Mouse (Mus musculus): Measurements from ENCODE around the gene Rps15a. TPM values are rescaled to one million over a fixed set of nuclear protein-coding genes. Genes with fewer than 3 reads are reported as not detected.

Rps15a gene
- polyA plus RNA-seq, 1 experiment from 2014 or later = 486 TPM

DNA sequence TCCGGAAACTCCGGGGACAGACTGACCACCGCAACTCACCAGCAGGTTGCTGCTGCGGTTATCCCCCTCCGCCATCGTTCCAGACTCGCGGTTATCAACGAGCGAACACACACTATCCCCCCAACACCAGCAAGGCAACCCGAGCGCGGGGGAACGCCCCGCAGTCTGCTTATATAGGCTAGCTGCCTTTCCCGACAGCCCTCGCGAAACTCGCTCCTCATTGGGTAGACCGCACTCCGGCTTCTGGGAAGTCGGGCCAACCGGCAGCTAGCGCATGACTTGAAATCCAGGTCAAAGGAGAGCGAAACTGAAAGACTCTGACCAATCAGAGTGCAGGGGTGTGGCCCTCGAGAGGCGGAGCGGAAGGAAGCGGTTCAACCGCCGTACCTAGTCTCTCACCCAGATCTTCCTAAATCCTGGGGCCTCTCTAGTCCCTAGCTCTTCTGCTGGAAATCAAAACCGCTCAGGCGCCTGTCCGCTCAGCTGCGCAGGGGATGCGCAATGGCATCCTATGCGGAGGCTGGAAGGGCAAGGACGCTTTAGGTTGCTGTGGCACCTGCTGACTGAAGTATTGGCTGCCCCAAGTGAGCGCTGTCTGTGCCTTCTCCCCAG lies 13.5 kb upstream of the Rps15a start, which contains the start of gene Arl6ip1:
Arl6ip1 (minus strand) TSS at position 233 of the 612 bp plus-strand sequence.
- peaks cover 27% of the 10 kb centered on the region for H3K4me1 ChIP-seq (replicated peaks; ENCODE audit: control insufficient read depth, insufficient read depth, low read length)
- DNase-seq (ENCODE audit: low spot score) (peak; percentile 96), ATAC-seq (ENCODE audit: low FRiP score) (peak; percentile 98)
- H3K4me3 ChIP-seq (replicated peaks; ENCODE audit: low read length) = peak within 1 kb of the TSS; percentile 76
- H3K4me2 ChIP-seq (replicated peaks) = peak within 1 kb of the TSS; percentile 81
- H3K9ac ChIP-seq = peak within 1 kb of the TSS; percentile 79
- H3K27me3 ChIP-seq (ENCODE audit: control insufficient read depth, insufficient read depth, low read length) = no peaks in the 10 kb centered on the region
- no peaks in the 10 kb centered on the region for H3K9me3 ChIP-seq (ENCODE audit: control insufficient read depth, low read length)
- H3K36me3 ChIP-seq (replicated peaks; ENCODE audit: control insufficient read depth, insufficient read depth) = peaks cover 20% of the 10 kb centered on the region
- peak within 1 kb of the TSS; percentile 81 for H3K27ac ChIP-seq
- under 1% methylated on average over 39 of the region's 39 CpGs for WGBS

DNA sequence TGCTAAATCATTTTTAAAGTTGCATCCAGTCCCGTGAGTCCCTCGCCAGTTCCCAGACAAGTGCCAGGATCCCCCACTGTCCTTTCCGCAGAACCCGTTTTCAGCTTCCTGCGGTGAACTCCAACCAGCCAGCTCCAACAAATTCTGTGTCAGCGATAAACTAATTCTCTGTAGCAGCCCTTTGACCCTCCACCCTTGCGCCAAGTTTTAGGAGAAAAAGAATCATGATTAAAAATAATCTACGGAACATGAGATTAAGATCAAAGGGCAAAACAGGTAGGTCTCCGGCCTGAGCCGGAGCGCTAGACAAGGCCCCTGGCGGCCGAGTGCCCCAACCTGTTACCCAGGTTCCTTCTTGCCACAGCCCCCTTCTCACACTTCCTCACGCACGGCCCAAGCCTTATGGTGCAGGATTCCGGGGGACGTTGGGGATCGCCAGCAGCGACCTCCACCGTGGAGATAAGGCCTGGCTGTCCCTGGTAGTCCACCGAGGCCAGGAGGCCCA lies 13.0 kb upstream of the Rps15a start:
- peak overlapping the region; percentile 76 for H3K4me3 ChIP-seq (replicated peaks; ENCODE audit: low read length)
- ATAC-seq (ENCODE audit: low FRiP score) (peak; percentile 83), DNase-seq (ENCODE audit: low spot score) (no peak)
- H3K9me3 ChIP-seq (ENCODE audit: control insufficient read depth, low read length) = no peaks in the 10 kb centered on the region
- H3K27me3 ChIP-seq (ENCODE audit: control insufficient read depth, insufficient read depth, low read length) = no peaks in the 10 kb centered on the region
- peaks cover 23% of the 10 kb centered on the region for H3K36me3 ChIP-seq (replicated peaks; ENCODE audit: control insufficient read depth, insufficient read depth)
- H3K4me1 ChIP-seq (replicated peaks; ENCODE audit: control insufficient read depth, insufficient read depth, low read length) = peaks cover 27% of the 10 kb centered on the region
- peak overlapping the region; percentile 81 for H3K4me2 ChIP-seq (replicated peaks)
- WGBS = under 1% methylated on average over 21 of the region's 21 CpGs
- peak overlapping the region; percentile 81 for H3K27ac ChIP-seq
- peak overlapping the region; percentile 79 for H3K9ac ChIP-seq

GRCm38 (mm10) chr7:118126219-118126875 lies 10.4 kb upstream of the Rps15a start:
- Histone ChIP-seq H3K27ac (no peak overlapping the region), H3K4me1 (replicated peaks; ENCODE audit: control insufficient read depth, insufficient read depth, low read length) (peaks cover 27% of the 10 kb centered on the region), H3K27me3 (ENCODE audit: control insufficient read depth, insufficient read depth, low read length) (no peaks in the 10 kb centered on the region), H3K4me2 (replicated peaks) (peak overlapping the region; percentile 81; the same call in 1 of the 2 replicates), H3K36me3 (replicated peaks; ENCODE audit: control insufficient read depth, insufficient read depth) (peaks cover 43% of the 10 kb centered on the region), H3K4me3 (replicated peaks; ENCODE audit: low read length) (no peak overlapping the region), H3K9me3 (ENCODE audit: control insufficient read depth, low read length) (no peaks in the 10 kb centered on the region), H3K9ac (no peak overlapping the region)
- WGBS = 84% methylated on average over 11 of the region's 11 CpGs
- no peak for DNase-seq (ENCODE audit: low spot score)
- ATAC-seq (ENCODE audit: low FRiP score) = no peak

DNA sequence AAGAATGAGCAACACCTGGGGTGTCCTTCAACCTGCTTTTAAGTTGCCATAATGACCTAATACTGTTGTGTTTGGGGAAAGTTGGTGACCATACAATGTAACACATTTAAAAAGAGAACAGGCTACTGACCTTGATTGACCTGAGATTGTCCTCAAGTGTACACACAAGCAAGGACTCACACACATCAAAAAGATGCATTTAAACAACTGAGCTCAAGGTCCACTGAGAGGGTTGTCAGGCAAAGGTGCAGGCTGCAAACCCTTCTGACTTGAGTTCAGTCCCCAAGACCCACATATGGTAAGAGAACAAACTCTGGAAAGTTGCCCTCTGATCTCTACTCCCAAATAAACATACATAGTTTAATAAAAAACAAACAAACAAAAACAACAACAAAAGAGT lies 9.7 kb upstream of the Rps15a start:
- Histone ChIP-seq H3K27ac (no peak overlapping the region), H3K27me3 (ENCODE audit: control insufficient read depth, insufficient read depth, low read length) (no peaks in the 10 kb centered on the region), H3K9ac (no peak overlapping the region), H3K9me3 (ENCODE audit: control insufficient read depth, low read length) (no peaks in the 10 kb centered on the region), H3K4me1 (replicated peaks; ENCODE audit: control insufficient read depth, insufficient read depth, low read length) (peaks cover 27% of the 10 kb centered on the region), H3K36me3 (replicated peaks; ENCODE audit: control insufficient read depth, insufficient read depth) (peaks cover 47% of the 10 kb centered on the region), H3K4me2 (replicated peaks) (no peak overlapping the region), H3K4me3 (replicated peaks; ENCODE audit: low read length) (no peak overlapping the region)
- ATAC-seq (ENCODE audit: low FRiP score) = no peak
- no peak for DNase-seq (ENCODE audit: low spot score)

DNA sequence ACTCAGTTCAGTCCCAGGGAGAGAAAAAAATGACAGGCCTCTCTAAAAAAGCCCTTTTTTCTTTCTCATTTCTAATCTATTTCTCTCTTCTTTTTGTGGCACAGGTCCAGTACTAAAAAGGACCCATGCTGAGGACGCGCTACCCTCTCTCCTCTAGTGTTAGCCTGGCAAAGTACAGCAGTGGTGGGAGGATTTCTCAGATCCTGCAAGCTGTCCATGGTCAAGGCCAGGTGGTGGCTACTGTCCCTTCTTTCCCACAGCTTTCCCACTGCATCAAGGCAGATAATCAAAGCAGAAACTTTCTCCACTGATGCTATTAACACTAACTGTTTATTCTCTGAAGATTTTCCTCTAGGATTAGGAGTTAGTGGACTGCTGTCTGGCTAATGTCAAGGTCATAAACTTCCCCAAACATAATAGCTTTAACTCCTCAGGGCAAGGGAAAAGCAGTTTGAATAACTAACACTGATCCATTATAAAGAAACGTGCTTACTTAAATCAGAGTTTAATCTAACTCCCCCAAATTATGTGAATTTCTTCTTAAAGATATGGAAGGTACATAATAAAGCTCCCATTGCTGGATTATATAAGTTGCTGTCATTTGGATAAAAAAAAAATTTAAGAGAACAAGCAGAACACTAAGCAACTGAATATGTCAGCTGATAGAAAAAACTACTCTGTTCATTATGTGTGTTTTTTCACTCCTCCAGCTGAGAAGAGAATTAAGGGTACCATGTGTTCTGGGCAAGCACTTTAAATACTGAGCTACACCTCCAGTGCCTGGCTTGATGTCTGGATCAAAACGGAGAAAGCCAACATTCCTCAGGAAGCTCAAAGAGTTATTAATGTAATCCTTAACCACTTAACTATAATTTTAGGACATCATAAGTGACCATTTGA lies 7.8 kb upstream of the Rps15a start:
- WGBS = 91% methylated on average over 4 of the region's 4 CpGs

GRCm38 (mm10) chr7:118122235-118122634 lies 6.2 kb upstream of the Rps15a start:
- Histone ChIP-seq H3K36me3 (replicated peaks; ENCODE audit: control insufficient read depth, insufficient read depth) (peaks cover 78% of the 10 kb centered on the region), H3K27me3 (ENCODE audit: control insufficient read depth, insufficient read depth, low read length) (no peaks in the 10 kb centered on the region), H3K4me2 (replicated peaks) (no peak overlapping the region), H3K4me1 (replicated peaks; ENCODE audit: control insufficient read depth, insufficient read depth, low read length) (peaks cover 8% of the 10 kb centered on the region; the same call in 1 of the 2 replicates), H3K4me3 (replicated peaks; ENCODE audit: low read length) (no peak overlapping the region), H3K9ac (no peak overlapping the region), H3K9me3 (ENCODE audit: control insufficient read depth, low read length) (no peaks in the 10 kb centered on the region), H3K27ac (no peak overlapping the region)
- 95% methylated on average over 7 of the region's 7 CpGs for whole genome bisulfite sequencing
- DNase-seq (ENCODE audit: low spot score) (no peak), ATAC-seq (ENCODE audit: low FRiP score) (no peak)

More for the DNA sequence above, 7.8 kb upstream of the Rps15a start:
- Histone ChIP-seq H3K4me1 (replicated peaks; ENCODE audit: control insufficient read depth, insufficient read depth, low read length) (peaks cover 22% of the 10 kb centered on the region), H3K9ac (no peak overlapping the region), H3K4me2 (replicated peaks) (no peak overlapping the region), H3K9me3 (ENCODE audit: control insufficient read depth, low read length) (no peaks in the 10 kb centered on the region), H3K36me3 (replicated peaks; ENCODE audit: control insufficient read depth, insufficient read depth) (peaks cover 67% of the 10 kb centered on the region), H3K27me3 (ENCODE audit: control insufficient read depth, insufficient read depth, low read length) (no peaks in the 10 kb centered on the region), H3K27ac (no peak overlapping the region), H3K4me3 (replicated peaks; ENCODE audit: low read length) (no peak overlapping the region)
- no peak for ATAC-seq (ENCODE audit: low FRiP score)
- no peak for DNase-seq (ENCODE audit: low spot score)

DNA sequence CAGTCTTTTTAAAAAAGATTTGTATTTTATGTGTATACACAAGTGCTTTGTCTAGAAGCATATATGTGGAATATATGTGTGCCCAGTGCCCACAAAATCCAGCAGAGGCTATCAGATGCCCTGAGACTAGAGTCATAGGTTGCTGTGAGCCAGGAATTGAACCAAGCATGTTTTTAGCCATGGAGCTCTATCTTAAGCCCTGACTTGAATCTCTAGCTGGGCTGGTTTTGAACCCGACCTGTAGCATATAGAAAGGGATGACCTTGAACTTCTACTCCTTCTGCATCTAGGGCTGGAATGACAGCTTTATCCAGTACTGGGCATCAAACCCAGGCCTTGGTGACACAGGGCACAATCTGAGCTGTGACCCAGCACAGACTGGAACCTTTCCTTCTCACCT lies 4.7 kb upstream of the Rps15a start:
- Histone ChIP-seq H3K4me1 (replicated peaks; ENCODE audit: control insufficient read depth, insufficient read depth, low read length) (no peaks in the 10 kb centered on the region), H3K4me2 (replicated peaks) (no peak overlapping the region), H3K36me3 (replicated peaks; ENCODE audit: control insufficient read depth, insufficient read depth) (peaks cover 64% of the 10 kb centered on the region), H3K9ac (no peak overlapping the region), H3K4me3 (replicated peaks; ENCODE audit: low read length) (no peak overlapping the region), H3K27me3 (ENCODE audit: control insufficient read depth, insufficient read depth, low read length) (no peaks in the 10 kb centered on the region), H3K27ac (no peak overlapping the region), H3K9me3 (ENCODE audit: control insufficient read depth, low read length) (no peaks in the 10 kb centered on the region)
- 86% methylated on average over 1 of the region's 1 CpGs for WGBS
- ATAC-seq (ENCODE audit: low FRiP score) (no peak), DNase-seq (ENCODE audit: low spot score) (no peak)

DNA sequence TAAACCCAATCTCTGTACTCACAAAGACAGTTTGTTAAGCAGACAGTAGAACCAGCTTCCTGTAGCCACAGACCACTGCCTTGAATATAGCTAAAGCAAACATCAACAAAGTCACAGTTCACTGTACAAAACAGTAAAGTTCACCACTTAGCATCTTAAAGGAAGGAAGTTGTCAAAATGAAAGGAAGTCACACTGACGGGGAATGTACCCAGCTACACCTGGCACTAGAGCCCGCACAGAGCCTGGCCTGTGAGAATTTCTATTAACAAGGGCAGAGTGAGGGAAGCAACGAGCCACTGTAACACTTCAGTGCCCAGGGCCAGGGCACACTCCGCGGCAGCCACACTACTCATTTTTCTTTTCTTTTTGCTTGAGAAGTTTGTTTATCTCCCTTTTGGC lies 4.0 kb upstream of the Rps15a start:
- no peak for ATAC-seq (ENCODE audit: low FRiP score)
- peaks cover 62% of the 10 kb centered on the region for H3K36me3 ChIP-seq (replicated peaks; ENCODE audit: control insufficient read depth, insufficient read depth)
- 90% methylated on average over 5 of the region's 5 CpGs for WGBS

DNA sequence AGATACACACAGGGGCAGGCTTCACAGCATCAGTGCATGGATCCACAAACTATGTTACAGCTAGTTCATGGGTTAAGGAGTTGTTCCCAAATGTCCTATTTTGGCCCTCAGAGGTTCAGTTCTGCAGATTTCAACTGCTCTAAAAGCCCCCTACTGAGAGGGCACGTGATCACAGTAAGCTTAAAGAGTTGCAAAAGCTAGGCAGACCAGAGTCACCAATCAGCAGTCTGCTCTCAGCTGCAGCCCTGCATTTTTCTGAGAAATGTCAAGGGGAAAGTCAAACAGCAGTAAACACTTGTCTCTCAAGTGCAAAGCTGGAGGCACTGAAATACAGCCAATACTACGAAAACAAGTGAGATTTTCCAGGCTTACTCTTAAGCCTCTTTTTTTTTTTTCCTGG lies 3.2 kb upstream of the Rps15a start:
- Histone ChIP-seq H3K27me3 (ENCODE audit: control insufficient read depth, insufficient read depth, low read length) (no peaks in the 10 kb centered on the region), H3K4me1 (replicated peaks; ENCODE audit: control insufficient read depth, insufficient read depth, low read length) (peaks cover 11% of the 10 kb centered on the region), H3K9me3 (ENCODE audit: control insufficient read depth, low read length) (no peaks in the 10 kb centered on the region), H3K4me2 (replicated peaks) (no peak overlapping the region), H3K27ac (no peak overlapping the region), H3K9ac (no peak overlapping the region), H3K36me3 (replicated peaks; ENCODE audit: control insufficient read depth, insufficient read depth) (peaks cover 63% of the 10 kb centered on the region), H3K4me3 (replicated peaks; ENCODE audit: low read length) (no peak overlapping the region)
- 52% methylated on average over 2 of the region's 2 CpGs for WGBS
- DNase-seq (ENCODE audit: low spot score) = no peak
- ATAC-seq (ENCODE audit: low FRiP score) = no peak

More for the DNA sequence above, 4.0 kb upstream of the Rps15a start:
- peaks cover 3% of the 10 kb centered on the region for H3K4me1 ChIP-seq (replicated peaks; ENCODE audit: control insufficient read depth, insufficient read depth, low read length)
- no peaks in the 10 kb centered on the region for H3K27me3 ChIP-seq (ENCODE audit: control insufficient read depth, insufficient read depth, low read length)
- H3K4me2 ChIP-seq (replicated peaks) = no peak overlapping the region
- H3K9ac ChIP-seq = no peak overlapping the region
- no peak overlapping the region for H3K27ac ChIP-seq
- no peak overlapping the region for H3K4me3 ChIP-seq (replicated peaks; ENCODE audit: low read length)
- H3K9me3 ChIP-seq (ENCODE audit: control insufficient read depth, low read length) = no peaks in the 10 kb centered on the region
- no peak for DNase-seq (ENCODE audit: low spot score)
